Mouse (Mus musculus): Measurements from ENCODE around the gene Syt5. TPM values are rescaled to one million over a fixed set of nuclear protein-coding genes. Genes with fewer than 3 reads are reported as not detected.
A peak's percentile ranks its signal among the peaks of the same experiment; 100 is the strongest.

Gene Syt5
- total RNA-seq, 2 experiments from 2014 or later: 261 to 281 TPM

DNA sequence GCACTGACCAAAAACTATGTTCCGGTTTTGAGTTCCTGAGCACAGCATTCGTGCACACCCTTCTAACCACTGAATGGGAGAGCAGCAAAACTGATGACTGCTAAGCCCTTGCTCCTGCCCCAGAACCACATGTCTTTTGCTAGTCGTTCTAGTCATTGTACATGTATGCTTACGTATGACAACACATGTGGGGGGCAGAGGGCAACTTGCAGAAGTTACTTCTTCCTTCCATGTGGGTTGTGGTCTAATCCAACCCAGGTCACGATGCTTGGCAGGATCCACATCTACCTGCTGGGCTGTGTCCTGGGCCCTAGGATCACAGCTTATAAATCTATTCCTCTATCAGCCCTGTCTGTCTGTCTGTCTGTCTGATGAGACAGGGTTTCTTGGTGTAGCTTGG lies 43.5 kb downstream of the Syt5 start:
- no peak for DNase-seq (ENCODE audit: low spot score in 2 of 2)
- intact Hi-C loops (cut with DNase I): loop anchor here (10.0 kb wide), 1 partner anchor 809 kb away; the partner anchor contains the start of genes Mboat7 and Tsen34

DNA sequence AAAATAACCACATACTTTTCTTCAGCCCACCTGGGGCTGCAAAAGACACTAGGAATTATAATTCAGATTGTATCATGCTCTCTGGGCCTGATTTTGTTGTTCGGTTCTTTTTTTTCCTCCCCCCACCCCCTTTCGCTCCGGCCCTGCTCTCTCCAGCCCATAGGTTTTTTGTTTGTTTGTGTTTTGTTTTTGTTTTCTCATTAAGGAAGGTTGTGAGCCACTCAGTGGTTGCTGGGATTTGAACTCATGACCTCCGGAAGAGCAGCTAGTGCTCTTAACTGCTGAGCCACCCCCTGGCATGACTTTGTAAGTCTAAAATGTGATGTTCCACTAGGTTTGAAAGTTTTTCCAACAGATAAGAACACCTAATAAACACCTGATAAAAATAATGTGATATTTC lies 44.2 kb downstream of the Syt5 start:
- DNase-seq (ENCODE audit: low spot score in 2 of 2): no peak
- intact Hi-C loops (cut with DNase I): loop anchor here (10.0 kb wide), 1 partner anchor 808 kb away; the partner anchor contains the start of genes Mboat7 and Tsen34

DNA sequence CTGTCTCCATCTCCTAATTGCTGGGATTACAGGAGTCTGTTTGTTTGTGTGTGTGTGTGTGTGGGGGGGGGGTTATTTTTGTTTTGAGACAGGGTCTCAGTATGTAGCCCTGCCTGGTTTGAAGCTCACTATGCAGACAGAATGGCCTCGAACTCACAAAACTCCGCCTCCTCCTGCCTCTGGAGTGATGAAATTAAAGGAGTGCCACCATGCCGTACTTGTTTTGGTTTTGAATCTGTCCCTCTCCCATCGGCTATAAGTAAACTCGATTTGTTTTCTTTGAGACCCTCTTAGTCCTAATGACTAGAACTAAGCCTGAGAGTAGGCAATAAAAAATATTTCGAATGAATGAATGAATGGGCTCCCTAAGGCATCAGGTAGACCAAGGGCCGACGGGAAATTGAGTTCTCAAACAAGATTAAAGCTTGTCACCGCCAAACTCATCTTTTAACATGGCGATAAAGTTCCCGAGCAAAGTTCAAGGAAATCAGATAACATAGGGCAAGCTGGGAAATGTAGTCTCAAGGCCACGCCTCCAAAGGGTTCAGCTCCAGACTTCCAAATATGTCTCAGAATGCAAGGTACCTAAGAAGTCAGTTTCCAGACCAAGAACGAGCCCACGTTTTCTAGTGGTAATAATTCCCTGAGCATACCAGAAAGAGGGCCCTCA lies 44.8 kb downstream of the Syt5 start:
- DNase-seq (ENCODE audit: low spot score in 2 of 2): peak; percentile 74 to 92
- intact Hi-C loops (cut with DNase I): loop anchor here (10.0 kb wide), 1 partner anchor 808 kb away; the partner anchor contains the start of genes Mboat7 and Tsen34

DNA sequence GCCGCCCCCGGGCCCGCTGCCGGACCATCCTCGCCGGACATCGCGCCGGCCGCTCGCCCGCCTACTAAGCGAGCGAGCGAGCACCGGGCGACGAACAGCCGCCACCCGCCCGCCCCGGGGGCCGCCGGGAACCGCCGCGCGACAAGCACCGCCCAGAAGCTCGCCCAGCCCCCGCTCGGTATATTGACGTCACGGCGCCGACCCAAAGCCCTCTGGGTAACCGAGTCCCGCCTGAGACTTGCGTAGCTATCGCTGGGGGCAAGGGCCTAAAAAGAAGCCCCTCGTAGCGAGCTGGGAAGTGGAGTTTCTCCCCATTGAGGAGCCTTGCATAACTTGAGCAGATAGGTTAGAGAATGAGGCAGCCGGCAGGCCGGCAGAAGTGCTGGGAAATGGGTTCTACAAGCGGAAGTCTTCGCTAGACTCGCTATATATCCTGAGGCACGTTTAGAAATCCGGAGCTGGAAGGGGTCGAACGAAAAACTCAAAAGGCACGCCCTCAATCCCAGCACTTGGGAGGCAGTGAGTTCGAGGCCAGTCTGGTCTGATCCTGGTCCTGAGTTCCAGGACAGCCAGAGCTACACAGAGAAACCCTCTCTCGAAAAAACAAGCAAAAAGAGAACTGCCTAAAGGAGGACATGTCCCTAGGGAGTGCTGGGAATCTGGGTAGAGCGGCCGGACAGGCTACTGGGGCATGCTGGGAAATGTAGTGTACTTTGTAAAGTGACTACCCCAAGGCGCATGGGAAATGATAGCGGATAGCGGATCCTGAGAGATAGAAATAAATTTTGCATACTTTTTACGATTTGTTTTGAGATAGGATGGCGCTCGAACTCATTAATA lies 45.6 kb downstream of the Syt5 start, which contains the start of gene Ppp1r12c:
Gene Ppp1r12c, minus strand, starts transcription at position 123 of the 840 bp plus-strand sequence.
- peak; percentile 96 to 97 for DNase-seq (ENCODE audit: low spot score in 2 of 2)
- intact Hi-C loops (cut with DNase I): loop anchor here (2.0 to 10.0 kb wide), 2 partner anchors 23 to 807 kb away; partner anchors contain the start of genes Mboat7 and Tsen34

DNA sequence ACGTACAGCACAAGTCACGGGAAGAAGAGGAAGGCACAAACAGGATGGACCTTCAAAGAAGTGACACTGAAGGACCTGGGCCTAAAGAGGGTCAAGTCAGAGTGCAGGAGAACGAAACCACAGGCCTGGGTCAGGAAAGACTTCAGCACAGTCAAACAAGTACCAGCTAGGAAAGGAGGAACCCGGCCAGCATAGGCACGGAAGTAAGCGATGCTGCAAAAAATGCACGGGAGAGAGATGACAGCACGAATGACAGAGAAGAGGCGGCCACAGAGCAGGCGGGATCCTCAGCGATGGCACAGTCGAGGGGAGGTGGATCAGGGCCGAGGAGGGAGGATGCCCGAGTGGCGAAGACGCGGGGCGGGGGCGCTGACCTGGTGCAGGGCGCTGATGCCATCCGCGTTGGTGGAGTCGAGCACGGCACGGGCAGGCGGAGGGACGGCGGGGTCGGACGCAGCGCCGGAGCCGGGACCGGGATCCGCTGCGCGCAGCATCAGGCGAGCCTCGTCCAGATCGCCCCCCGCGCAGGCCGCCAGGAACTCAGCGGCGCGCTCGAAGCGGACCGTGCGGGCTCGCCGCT lies 46.4 kb downstream of the Syt5 start:
- intact Hi-C loops (cut with DNase I): loop anchor here (2.0 to 10.0 kb wide), 2 partner anchors 22 to 806 kb away; partner anchors contain the start of genes Mboat7 and Tsen34

DNA sequence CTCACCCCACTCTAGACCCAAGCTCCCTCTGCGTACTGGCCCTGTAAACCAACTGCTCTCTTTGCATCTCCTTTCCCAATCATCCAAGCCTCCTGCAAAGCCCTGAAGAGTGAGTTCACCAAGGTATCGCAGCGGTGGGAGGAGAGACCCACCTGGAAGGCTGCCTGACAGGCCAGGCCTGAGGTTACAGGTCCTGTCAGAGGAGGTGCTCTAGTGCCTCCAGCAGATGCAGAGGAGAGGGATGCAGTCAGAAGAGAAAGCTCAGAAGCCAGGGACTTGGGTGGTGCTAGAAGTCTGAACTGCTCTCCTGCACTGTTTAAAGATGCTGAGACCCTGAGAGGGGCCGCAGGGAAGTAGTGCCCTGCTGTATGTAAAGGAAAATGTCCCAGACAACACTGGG lies 48.3 kb downstream of the Syt5 start:
- intact Hi-C loops (cut with DNase I): no loop called here
- DNase-seq (ENCODE audit: low spot score in 2 of 2): no peak

More for the DNA sequence above, 46.4 kb downstream of the Syt5 start:
- DNase-seq (ENCODE audit: low spot score in 2 of 2): peak; percentile 45 to 63

DNA sequence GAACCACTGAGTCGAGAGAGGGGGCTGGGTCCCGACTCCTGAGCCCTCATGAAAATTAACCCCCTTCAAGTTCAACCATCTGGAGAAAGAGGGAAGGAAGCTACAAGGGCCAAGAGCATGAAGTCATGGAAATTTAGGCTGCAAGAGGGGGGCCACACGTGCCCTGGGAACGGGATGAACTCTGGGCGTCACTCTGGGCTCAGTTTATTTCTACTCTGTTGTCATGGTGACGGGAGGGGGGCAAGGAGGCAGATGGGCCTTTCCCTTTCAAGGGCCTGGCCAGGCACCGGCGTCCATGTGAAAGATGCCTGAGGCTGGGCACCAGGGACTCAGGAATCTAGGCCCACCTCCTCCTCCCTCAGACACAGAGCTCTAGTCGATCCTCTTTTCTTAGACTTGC lies 49.1 kb downstream of the Syt5 start:
- intact Hi-C loops (cut with DNase I): no loop called here
- DNase-seq (ENCODE audit: low spot score in 2 of 2): peak in 1 of 2 experiments; percentile 38

DNA sequence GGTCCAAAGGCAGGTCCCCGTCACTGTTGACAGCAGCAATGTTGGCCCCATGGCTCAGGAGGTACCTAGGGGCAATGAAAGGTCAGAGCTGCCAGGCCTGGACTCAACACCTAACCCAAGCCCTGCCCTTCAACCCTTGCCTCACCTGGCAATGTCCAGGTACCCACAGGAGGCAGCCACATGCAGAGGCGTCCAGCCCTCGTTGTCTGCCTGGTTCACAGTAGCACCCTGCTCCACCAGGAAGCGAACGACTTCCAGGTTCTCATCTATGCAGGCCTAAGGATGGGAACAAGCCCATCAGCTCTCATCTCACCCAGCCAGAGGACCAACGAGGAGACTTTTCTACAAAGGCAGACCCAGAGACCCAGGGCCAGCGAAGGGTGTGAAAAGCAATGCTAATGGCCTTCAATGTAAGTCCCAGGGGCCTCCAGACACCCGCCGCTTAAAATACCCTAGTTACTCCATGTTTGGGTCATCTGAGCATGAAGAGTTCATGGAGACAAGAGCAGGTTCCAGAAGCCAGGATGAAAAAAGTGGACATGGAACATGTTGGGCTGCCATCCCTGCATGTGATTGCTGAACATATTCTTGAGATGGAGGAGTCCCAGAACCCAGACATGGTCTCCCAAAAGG lies 50.0 kb downstream of the Syt5 start:
- DNase-seq (ENCODE audit: low spot score in 2 of 2): no peak
- intact Hi-C loops (cut with DNase I): no loop called here

DNA sequence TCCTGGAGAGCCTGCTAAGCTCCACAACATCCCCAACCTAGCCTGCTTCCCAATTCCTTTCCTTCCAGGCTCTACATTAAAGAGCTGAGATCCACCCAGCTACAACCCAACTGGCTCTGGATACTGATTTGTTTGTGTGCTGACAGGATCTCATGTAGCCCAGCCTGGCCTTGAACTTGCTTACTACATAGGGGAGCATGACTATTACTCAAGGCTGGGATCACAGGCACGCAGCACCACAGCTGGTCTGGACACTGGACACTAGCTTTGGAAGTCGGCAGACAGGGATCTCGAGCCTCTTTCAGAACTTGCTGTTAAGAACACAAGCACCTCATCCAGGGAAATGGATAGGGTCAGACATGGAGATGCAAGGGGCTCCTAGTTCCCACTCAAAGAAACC lies 50.9 kb downstream of the Syt5 start:
- intact Hi-C loops (cut with DNase I): no loop called here
- no peak for DNase-seq (ENCODE audit: low spot score in 2 of 2)

DNA sequence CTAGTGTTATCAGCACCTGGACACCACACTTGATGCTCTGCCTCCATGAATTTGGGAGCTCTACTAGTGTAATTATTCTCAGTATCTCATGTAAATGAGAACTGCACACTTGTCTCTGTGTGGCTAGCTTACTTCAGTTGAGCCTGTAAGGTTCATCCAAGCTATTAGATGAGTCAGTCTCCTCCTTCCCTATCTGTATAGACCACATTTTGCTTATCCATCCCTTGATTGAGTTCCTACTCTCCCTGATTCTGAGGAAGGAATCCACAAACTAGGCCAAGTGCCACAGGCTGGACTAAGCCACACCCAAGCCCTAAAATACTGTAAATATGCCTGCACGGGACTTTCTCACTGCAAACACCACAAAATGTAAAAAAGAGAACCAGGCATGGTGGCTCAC lies 53.4 kb downstream of the Syt5 start:
- no peak for DNase-seq (ENCODE audit: low spot score in 2 of 2)
- intact Hi-C loops (cut with DNase I): no loop called here

DNA sequence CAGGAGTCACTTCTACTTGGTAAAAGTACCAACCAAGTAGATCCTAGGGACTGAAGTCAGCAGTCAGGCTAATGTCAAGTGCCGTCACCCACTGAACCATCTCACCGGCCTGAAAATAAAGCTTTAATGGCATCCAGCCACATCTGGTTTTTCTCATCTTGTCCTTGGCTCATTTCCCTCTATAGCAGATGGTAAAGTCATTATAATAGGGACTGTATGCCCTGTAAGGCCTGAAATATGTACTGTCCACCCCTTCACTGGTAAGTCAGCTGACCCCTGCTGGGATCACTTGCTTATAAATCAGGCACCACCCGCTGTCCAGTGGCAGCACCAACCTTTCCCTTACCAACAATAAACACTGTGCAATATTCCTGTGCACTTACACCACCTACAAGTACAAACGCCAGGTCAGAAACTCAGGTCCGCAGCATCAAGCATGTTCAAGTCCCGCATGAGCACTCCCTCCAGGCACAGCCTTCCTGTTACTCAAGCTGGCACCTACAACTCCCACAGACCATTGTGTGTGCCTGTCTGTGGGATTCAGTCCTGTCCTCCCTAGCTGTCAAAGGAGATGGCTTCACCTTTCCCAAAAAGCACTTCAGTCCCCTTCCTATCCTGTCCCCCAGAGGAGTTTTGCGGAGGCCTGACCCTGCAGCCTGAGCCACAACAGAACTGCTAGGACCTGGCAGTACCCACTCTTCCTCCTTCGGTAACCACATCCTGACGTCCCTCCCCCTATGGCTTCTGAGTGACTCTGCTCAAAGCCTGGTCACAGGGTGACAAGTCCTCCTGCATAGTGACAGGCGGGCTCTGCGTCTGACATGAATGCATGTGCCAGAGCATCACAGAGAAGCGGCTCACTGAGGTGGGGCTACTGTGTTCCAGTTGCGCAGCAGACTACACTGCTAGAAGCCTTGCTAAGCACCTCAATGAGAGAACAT lies 54.8 kb downstream of the Syt5 start:
- intact Hi-C loops (cut with DNase I): no loop called here
- no peak for DNase-seq (ENCODE audit: low spot score in 2 of 2)

DNA sequence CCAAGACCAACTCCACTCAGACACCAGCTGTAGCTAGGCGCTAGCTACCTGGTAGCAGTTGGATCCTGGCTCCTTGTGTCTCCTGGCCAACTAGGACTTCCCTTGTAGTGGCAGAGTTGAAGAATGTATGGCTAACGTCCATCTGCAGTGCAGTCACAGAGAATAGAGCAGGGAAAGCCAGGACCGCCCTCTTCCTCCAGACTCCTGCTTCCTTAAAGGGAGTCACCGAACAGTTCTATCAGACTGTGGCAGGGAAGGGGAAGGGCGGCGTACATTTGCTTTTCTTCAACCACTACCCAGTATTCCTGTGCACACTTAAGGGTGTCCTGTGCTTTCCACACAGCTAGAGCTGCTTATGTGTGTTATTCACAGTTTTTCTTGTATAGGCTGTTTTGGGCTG lies 56.0 kb downstream of the Syt5 start:
- no peak for DNase-seq (ENCODE audit: low spot score in 2 of 2)
- intact Hi-C loops (cut with DNase I): no loop called here

Small RNA genes lying within 50 kb of the gene (microRNA-seq; reads per million reads assigned to microRNA genes)
- gene Gm23577: 0 reads per million in 2 experiments

Other genes starting within 250 kb of the Syt5 start
- gene Ncr1, start 209.8 kb downstream of the Syt5 start, total RNA-seq (2021): not detected
- gene Gp6, start 149.8 kb downstream of the Syt5 start, total RNA-seq (2021): not detected
- 10 to 100 TPM; 22.5 to 24.1 TPM for gene Rdh13, start 101.9 kb downstream of the Syt5 start, total RNA-seq (2021)
- gene Eps8l1, start 86.9 kb downstream of the Syt5 start, total RNA-seq (2021): 1 to 10 TPM; 2.8 to 5.3 TPM
- gene Ppp1r12c, start 45.9 kb downstream of the Syt5 start, total RNA-seq (2021): 100 to 1,000 TPM; 131 to 156 TPM
- gene Tnnt1, start 31.2 kb downstream of the Syt5 start, total RNA-seq (2021): 10 to 100 TPM in 1 of 2 experiments, 1 to 10 TPM in 1; 4.6 to 10.2 TPM
- gene Tnni3, start 23.3 kb downstream of the Syt5 start, total RNA-seq (2021): 1 to 10 TPM; 1.0 to 1.2 TPM
- gene Dnaaf3, start 15.1 kb downstream of the Syt5 start, total RNA-seq (2021): under 1 TPM; 0.23 to 0.46 TPM
- under 1 TPM; 0.46 to 0.71 TPM for gene Ptprh, start 56.5 kb upstream of the Syt5 start, total RNA-seq (2021)
- 10 to 100 TPM; 14.0 to 16.7 TPM for gene Tmem86b, start 83.9 kb upstream of the Syt5 start, total RNA-seq (2021)
- gene Ppp6r1, start 111.5 kb upstream of the Syt5 start, total RNA-seq (2021): 100 to 1,000 TPM; 145 to 148 TPM
- gene Hspbp1, start 137.5 kb upstream of the Syt5 start, total RNA-seq (2021): 100 to 1,000 TPM in 1 of 2 experiments, 10 to 100 TPM in 1; 91.8 to 105 TPM
- gene Brsk1, start 143.1 kb upstream of the Syt5 start, total RNA-seq (2021): 100 to 1,000 TPM; 394 to 407 TPM
- gene Tmem150b, start 177.7 kb upstream of the Syt5 start, total RNA-seq (2021): not detected
- 10 to 100 TPM; 25.0 to 30.4 TPM for gene Kmt5c, start 192.6 kb upstream of the Syt5 start, total RNA-seq (2021)
- 1 to 10 TPM; 4.6 to 5.9 TPM for gene Cox6b2, start 205.6 kb upstream of the Syt5 start, total RNA-seq (2021)
- gene Fam71e2, start 223.8 kb upstream of the Syt5 start, total RNA-seq (2021): not detected
- gene Il11, start 235.3 kb upstream of the Syt5 start, total RNA-seq (2021): under 1 TPM; 0.69 to 0.83 TPM
- gene Tmem190, start 235.4 kb upstream of the Syt5 start, total RNA-seq (2021): not detected
- 1 to 10 TPM; 2.3 to 3.0 TPM for gene Tmem238, start 242.1 kb upstream of the Syt5 start, total RNA-seq (2021)
- 100 to 1,000 TPM; 428 to 431 TPM for gene Rpl28, start 245.3 kb upstream of the Syt5 start, total RNA-seq (2021)